Mouse (Mus musculus): Measurements from ENCODE around the gene Sik3. TPM values are rescaled to one million over a fixed set of nuclear protein-coding genes. Genes with fewer than 3 reads are reported as not detected.

Gene Sik3
- polyA plus RNA-seq, 1 experiment from 2014 or later, result 1.7 TPM

DNA sequence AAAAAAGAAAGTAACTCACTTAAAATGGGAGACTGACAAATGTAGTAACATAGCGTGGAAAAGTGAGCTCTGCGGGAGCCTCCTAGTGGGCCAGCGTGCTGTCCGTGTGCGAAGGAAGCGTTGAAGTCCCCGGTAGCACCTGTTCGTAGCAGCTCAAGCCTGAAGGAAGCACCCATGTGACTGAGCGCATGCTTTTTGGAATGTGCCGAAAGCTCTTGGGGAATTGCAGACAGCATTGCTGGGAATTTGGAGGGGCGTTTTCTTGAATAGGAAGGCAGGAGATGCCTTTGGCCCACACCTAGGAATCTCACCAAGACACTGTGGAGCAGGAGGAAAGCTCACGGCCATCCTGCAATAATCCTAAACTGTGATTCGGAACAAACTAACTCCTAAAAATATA is 26.2 kb downstream of the Sik3 start:
- H3K4me2 ChIP-seq (ENCODE audit: low read depth, low read length), result no peak overlapping the region
- no peaks in the 10 kb centered on the region for H3K4me1 ChIP-seq (ENCODE audit: control insufficient read depth, low read depth, low read length)
- no peak overlapping the region for H3K4me3 ChIP-seq (ENCODE audit: low read depth, low read length)
- H3K9ac ChIP-seq (ENCODE audit: low read depth, low read length), result no peak overlapping the region
- H3K36me3 ChIP-seq (ENCODE audit: control insufficient read depth, insufficient read depth), result no peaks in the 10 kb centered on the region
- no peak overlapping the region for H3K27ac ChIP-seq (ENCODE audit: low read length)
- ATAC-seq (ENCODE audit: low read depth), result no peak
- 85% methylated on average over 13 of the region's 13 CpGs for WGBS (ENCODE audit: insufficient replicate concordance)
- H3K9me3 ChIP-seq (replicated peaks; ENCODE audit: control insufficient read depth, low read length), result no peaks in the 10 kb centered on the region
- H3K27me3 ChIP-seq (ENCODE audit: control insufficient read depth, insufficient read depth, low read depth, low read length), result no peaks in the 10 kb centered on the region

DNA sequence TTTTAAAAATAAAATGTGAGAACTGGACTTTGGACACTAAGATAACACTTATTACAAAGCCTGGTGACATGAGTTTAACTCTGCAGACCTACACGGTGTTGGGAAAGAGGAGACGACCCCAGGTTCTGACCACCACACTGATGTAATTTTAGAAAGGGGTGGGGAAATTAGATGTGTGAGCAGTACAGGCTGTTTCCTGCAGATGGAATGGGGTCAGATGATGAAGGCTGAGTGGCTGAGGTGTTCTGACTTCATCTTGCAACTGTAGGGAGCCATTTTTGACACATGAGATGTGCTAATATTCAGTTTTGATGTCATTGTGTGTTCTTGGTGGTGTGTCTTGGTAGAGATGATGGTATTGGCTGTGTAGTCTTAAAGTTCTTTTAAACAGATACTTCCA is 28.6 kb downstream of the Sik3 start:
- 58% methylated on average over 2 of the region's 2 CpGs for WGBS (ENCODE audit: insufficient replicate concordance)
- H3K27me3 ChIP-seq (ENCODE audit: control insufficient read depth, insufficient read depth, low read depth, low read length), result no peaks in the 10 kb centered on the region
- H3K4me1 ChIP-seq (ENCODE audit: control insufficient read depth, low read depth, low read length), result no peaks in the 10 kb centered on the region
- no peak overlapping the region for H3K4me2 ChIP-seq (ENCODE audit: low read depth, low read length)
- H3K36me3 ChIP-seq (ENCODE audit: control insufficient read depth, insufficient read depth), result no peaks in the 10 kb centered on the region
- H3K27ac ChIP-seq (ENCODE audit: low read length), result no peak overlapping the region
- no peak overlapping the region for H3K9ac ChIP-seq (ENCODE audit: low read depth, low read length)
- no peak overlapping the region for H3K4me3 ChIP-seq (ENCODE audit: low read depth, low read length)
- no peaks in the 10 kb centered on the region for H3K9me3 ChIP-seq (replicated peaks; ENCODE audit: control insufficient read depth, low read length)
- no peak for ATAC-seq (ENCODE audit: low read depth)

DNA sequence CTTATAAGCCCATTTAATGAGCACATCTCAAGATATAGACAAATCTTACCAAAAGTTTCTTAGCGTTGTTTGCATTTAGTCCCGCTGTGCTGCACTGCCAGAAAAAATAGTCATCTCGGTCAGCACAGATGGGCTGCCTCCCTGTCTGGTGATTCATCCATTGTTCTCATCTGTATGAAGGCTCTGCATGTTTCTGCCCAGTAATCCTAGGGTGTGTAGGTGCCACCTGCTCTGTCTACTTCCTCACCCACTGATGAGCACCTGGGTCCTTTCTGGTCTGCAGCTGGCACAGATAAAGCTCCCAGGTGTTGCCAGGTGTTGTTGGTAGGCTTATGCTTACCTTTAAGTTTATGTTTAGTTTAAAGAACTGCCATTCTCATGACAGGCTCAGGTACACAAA is 29.8 kb downstream of the Sik3 start:
- no peaks in the 10 kb centered on the region for H3K36me3 ChIP-seq (ENCODE audit: control insufficient read depth, insufficient read depth)
- no peak overlapping the region for H3K4me3 ChIP-seq (ENCODE audit: low read depth, low read length)
- no peaks in the 10 kb centered on the region for H3K27me3 ChIP-seq (ENCODE audit: control insufficient read depth, insufficient read depth, low read depth, low read length)
- H3K4me1 ChIP-seq (ENCODE audit: control insufficient read depth, low read depth, low read length), result no peaks in the 10 kb centered on the region
- WGBS (ENCODE audit: insufficient replicate concordance), result 81% methylated on average over 3 of the region's 3 CpGs
- ATAC-seq (ENCODE audit: low read depth), result no peak
- no peak overlapping the region for H3K4me2 ChIP-seq (ENCODE audit: low read depth, low read length)
- no peaks in the 10 kb centered on the region for H3K9me3 ChIP-seq (replicated peaks; ENCODE audit: control insufficient read depth, low read length)
- no peak overlapping the region for H3K9ac ChIP-seq (ENCODE audit: low read depth, low read length)
- H3K27ac ChIP-seq (ENCODE audit: low read length), result no peak overlapping the region

DNA sequence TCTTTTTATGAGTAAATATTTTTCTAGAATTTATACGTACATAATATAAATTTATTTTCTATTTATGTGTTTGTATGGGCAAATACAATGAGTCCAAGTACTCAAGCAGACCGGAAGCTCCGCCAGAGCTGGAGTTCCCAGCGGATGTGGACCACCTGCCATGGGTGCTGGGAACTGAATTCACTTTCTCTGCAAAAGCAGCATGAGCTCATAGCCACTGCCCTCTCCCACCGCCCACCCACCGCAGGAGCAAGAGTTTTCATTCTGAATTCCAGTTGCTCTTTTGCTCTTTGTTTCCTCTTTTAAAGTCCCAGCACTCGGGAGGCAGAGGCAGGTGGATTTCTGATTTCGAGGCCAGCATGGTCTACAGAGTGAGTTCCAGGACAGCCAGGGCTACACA is 31.0 kb downstream of the Sik3 start:
- H3K9me3 ChIP-seq (replicated peaks; ENCODE audit: control insufficient read depth, low read length), result no peaks in the 10 kb centered on the region
- no peaks in the 10 kb centered on the region for H3K4me1 ChIP-seq (ENCODE audit: control insufficient read depth, low read depth, low read length)
- H3K4me2 ChIP-seq (ENCODE audit: low read depth, low read length), result no peak overlapping the region
- no peaks in the 10 kb centered on the region for H3K27me3 ChIP-seq (ENCODE audit: control insufficient read depth, insufficient read depth, low read depth, low read length)
- no peaks in the 10 kb centered on the region for H3K36me3 ChIP-seq (ENCODE audit: control insufficient read depth, insufficient read depth)
- ATAC-seq (ENCODE audit: low read depth), result no peak
- 75% methylated on average over 8 of the region's 8 CpGs for WGBS (ENCODE audit: insufficient replicate concordance)
- no peak overlapping the region for H3K4me3 ChIP-seq (ENCODE audit: low read depth, low read length)
- no peak overlapping the region for H3K9ac ChIP-seq (ENCODE audit: low read depth, low read length)
- no peak overlapping the region for H3K27ac ChIP-seq (ENCODE audit: low read length)

DNA sequence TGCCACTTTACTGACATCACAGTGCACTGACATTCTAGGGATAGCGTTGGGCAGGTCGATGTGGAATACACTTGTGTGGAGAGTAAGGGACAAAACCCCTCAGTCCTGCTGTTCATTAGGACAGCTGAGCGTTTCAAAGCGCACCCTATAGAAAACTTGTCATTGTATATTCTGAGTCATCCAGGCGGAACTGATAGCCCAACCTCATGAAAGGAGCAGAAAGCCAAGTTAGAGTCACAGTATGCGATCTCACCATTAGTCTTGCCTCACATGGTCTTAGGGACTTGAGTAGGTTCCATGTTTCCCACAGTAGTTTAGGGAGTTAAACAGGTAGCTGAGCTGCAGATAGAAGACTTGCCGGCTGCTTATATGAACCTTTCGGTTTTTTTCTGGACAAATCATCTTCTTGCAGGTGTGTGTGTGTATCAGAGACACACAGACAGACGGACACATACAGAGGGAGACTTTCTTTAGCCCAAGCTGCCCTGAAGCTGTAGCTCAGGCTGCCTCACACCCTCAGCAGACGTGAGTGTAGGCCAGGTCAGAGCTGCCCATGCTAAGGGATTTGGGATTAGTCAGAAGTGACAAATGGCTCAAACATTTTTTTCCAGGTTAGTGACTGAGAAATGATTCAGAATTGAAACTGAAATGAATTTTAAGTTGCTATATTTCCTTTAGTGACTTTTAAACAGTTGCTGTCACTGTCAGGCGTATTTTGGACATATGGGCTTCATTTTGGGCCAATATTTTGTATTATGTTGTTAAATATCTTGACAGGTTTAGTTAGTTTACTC is 34.3 kb downstream of the Sik3 start:
- H3K4me3 ChIP-seq (ENCODE audit: low read depth, low read length), result no peak overlapping the region
- H3K9ac ChIP-seq (ENCODE audit: low read depth, low read length), result no peak overlapping the region
- H3K9me3 ChIP-seq (replicated peaks; ENCODE audit: control insufficient read depth, low read length), result no peaks in the 10 kb centered on the region
- WGBS (ENCODE audit: insufficient replicate concordance), result 66% methylated on average over 11 of the region's 11 CpGs
- H3K27ac ChIP-seq (ENCODE audit: low read length), result no peak overlapping the region
- H3K4me2 ChIP-seq (ENCODE audit: low read depth, low read length), result no peak overlapping the region
- no peaks in the 10 kb centered on the region for H3K27me3 ChIP-seq (ENCODE audit: control insufficient read depth, insufficient read depth, low read depth, low read length)
- H3K4me1 ChIP-seq (ENCODE audit: control insufficient read depth, low read depth, low read length), result no peaks in the 10 kb centered on the region
- no peak for ATAC-seq (ENCODE audit: low read depth)
- H3K36me3 ChIP-seq (ENCODE audit: control insufficient read depth, insufficient read depth), result no peaks in the 10 kb centered on the region

DNA sequence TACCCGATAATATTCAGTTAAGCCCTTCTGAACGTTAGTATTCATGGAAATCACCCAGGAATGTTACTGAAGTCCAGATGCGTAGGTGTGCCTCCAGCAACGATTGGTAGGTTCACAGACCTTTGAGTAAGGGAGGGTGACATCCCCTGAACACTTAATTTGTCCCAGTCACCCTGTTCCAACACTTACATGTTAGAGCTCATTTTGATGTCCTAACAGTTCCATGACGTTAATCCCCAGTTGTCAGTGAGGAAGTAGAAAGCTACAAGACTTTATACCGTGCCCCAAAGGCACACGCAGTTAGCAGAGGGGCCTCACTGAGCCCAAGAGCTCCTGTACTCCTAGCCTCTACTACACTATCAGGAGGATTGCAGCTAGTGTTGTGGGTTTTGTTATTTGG is 36.9 kb downstream of the Sik3 start:
- H3K27me3 ChIP-seq (ENCODE audit: control insufficient read depth, insufficient read depth, low read depth, low read length), result no peaks in the 10 kb centered on the region
- H3K4me3 ChIP-seq (ENCODE audit: low read depth, low read length), result no peak overlapping the region
- no peak overlapping the region for H3K9ac ChIP-seq (ENCODE audit: low read depth, low read length)
- H3K9me3 ChIP-seq (replicated peaks; ENCODE audit: control insufficient read depth, low read length), result no peaks in the 10 kb centered on the region
- H3K4me1 ChIP-seq (ENCODE audit: control insufficient read depth, low read depth, low read length), result no peaks in the 10 kb centered on the region
- H3K4me2 ChIP-seq (ENCODE audit: low read depth, low read length), result no peak overlapping the region
- no peak overlapping the region for H3K27ac ChIP-seq (ENCODE audit: low read length)
- WGBS (ENCODE audit: insufficient replicate concordance), result 43% methylated on average over 7 of the region's 7 CpGs
- H3K36me3 ChIP-seq (ENCODE audit: control insufficient read depth, insufficient read depth), result no peaks in the 10 kb centered on the region
- no peak for ATAC-seq (ENCODE audit: low read depth)

DNA sequence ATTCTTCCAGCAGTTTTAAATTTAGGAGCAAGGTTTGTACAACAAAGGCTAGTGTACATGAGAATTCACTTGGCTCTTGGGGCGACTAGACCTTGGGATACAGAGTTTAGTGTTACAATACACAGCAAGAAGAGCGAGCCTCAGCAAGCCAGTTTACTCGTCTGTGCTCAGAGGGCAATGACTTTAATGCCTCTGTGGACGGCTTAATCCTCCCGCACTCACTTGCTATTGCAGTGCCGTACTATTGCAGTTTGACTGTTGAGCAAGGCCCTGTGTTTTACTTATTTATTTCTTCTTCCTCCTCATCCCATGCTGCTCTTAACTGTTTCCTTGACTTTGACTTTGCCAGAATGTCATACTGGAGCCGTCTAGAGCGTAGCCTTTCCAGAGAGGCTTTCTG is 37.6 kb downstream of the Sik3 start:
- Histone ChIP-seq H3K36me3 (ENCODE audit: control insufficient read depth, insufficient read depth) (no peaks in the 10 kb centered on the region), H3K9ac (ENCODE audit: low read depth, low read length) (no peak overlapping the region), H3K4me1 (ENCODE audit: control insufficient read depth, low read depth, low read length) (no peaks in the 10 kb centered on the region), H3K4me3 (ENCODE audit: low read depth, low read length) (no peak overlapping the region), H3K27me3 (ENCODE audit: control insufficient read depth, insufficient read depth, low read depth, low read length) (no peaks in the 10 kb centered on the region), H3K9me3 (replicated peaks; ENCODE audit: control insufficient read depth, low read length) (no peaks in the 10 kb centered on the region), H3K27ac (ENCODE audit: low read length) (no peak overlapping the region), H3K4me2 (ENCODE audit: low read depth, low read length) (no peak overlapping the region)
- ATAC-seq (ENCODE audit: low read depth), result no peak
- 65% methylated on average over 8 of the region's 8 CpGs for WGBS (ENCODE audit: insufficient replicate concordance)

DNA sequence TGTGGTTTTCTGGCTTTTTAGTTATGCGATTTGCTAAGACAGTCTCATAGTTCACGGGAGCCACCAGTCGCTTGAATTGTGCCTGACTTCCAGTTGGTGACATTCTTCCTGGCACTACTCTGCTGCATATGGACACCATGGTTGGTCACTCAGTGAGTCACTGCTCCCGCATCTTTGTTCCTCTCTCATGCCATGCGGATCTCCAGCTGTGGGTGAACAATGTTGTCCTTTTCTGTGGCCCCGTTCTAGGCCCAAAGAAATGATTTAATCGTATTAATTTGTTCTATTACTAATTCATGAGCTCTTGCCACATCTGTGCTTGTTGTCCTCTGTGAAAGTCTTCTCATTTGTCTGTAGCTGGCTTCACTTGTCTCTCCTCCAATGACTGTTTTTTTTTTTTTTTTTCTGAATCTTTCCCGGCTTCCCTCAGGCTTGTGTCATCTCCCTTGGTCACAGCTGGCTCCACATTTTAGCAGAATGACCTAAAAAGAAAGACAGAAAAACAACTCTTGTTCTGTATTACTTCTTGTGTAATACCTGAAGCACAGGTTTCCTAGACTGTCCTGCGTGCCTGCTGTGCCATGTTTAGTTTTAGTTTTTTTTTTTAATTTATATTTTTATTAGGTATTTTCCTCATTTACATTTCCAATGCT is 40.5 kb downstream of the Sik3 start:
- ATAC-seq (ENCODE audit: low read depth), result no peak
- no peaks in the 10 kb centered on the region for H3K4me1 ChIP-seq (ENCODE audit: control insufficient read depth, low read depth, low read length)
- H3K9ac ChIP-seq (ENCODE audit: low read depth, low read length), result no peak overlapping the region
- no peaks in the 10 kb centered on the region for H3K9me3 ChIP-seq (replicated peaks; ENCODE audit: control insufficient read depth, low read length)
- no peaks in the 10 kb centered on the region for H3K27me3 ChIP-seq (ENCODE audit: control insufficient read depth, insufficient read depth, low read depth, low read length)
- H3K36me3 ChIP-seq (ENCODE audit: control insufficient read depth, insufficient read depth), result no peaks in the 10 kb centered on the region
- no peak overlapping the region for H3K4me3 ChIP-seq (ENCODE audit: low read depth, low read length)
- 78% methylated on average over 9 of the region's 9 CpGs for WGBS (ENCODE audit: insufficient replicate concordance)
- no peak overlapping the region for H3K27ac ChIP-seq (ENCODE audit: low read length)
- no peak overlapping the region for H3K4me2 ChIP-seq (ENCODE audit: low read depth, low read length)

DNA sequence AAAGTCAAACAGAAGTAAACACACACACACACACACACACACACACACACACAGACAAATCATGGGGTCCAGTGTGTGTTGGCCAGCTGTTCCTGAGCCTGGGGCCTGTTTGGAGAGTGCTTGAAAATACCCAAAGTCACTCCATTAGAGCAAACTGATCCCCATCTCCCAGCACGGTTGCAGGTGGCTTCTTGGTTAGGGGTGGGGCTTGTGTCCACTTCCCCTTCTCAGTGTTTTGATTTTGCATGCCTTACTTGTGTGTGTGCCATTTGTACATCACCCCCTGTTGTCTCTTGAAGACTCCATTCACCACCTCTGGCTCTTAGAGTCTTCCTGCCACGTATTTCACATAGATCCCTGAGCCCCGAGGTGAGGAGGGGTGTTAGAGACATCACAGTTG is 45.4 kb downstream of the Sik3 start:
- peaks cover 2% of the 10 kb centered on the region for H3K4me1 ChIP-seq (ENCODE audit: control insufficient read depth, low read depth, low read length)
- H3K36me3 ChIP-seq (ENCODE audit: control insufficient read depth, insufficient read depth), result no peaks in the 10 kb centered on the region
- H3K4me2 ChIP-seq (ENCODE audit: low read depth, low read length), result no peak overlapping the region
- no peaks in the 10 kb centered on the region for H3K9me3 ChIP-seq (replicated peaks; ENCODE audit: control insufficient read depth, low read length)
- ATAC-seq (ENCODE audit: low read depth), result no peak
- no peak overlapping the region for H3K9ac ChIP-seq (ENCODE audit: low read depth, low read length)
- no peak overlapping the region for H3K4me3 ChIP-seq (ENCODE audit: low read depth, low read length)
- no peak overlapping the region for H3K27ac ChIP-seq (ENCODE audit: low read length)
- no peaks in the 10 kb centered on the region for H3K27me3 ChIP-seq (ENCODE audit: control insufficient read depth, insufficient read depth, low read depth, low read length)
- 40% methylated on average over 3 of the region's 3 CpGs for WGBS (ENCODE audit: insufficient replicate concordance)
